Mouse (Mus musculus) spleen, adult 2 months (tissue): ENCODE measurements around the gene Bzw2. TPM values are rescaled to one million over a fixed set of nuclear protein-coding genes. Genes with fewer than 3 reads are reported as not detected.

Experiments used
- DNase-seq, 2 experiments: peaks; one replicate each; pipeline versions ENCODE4 v3.0.0 to v3.0.0-alpha.2; 2012 to 2021; ENCODE audit warnings: low spot score in 2 of 2, low read depth in 1 of 2
- H3K27ac ChIP-seq: fragments of 200-500 bp; 2 replicates; pipeline ENCODE4 v1.5.1; 2012; ENCODE audit warnings: low read length, inconsistent platforms; ENCODE audit not compliant: insufficient read depth
- H3K27me3 ChIP-seq: fragments of 200-500 bp; 2 replicates; pipeline ENCODE4 v1.6.1; 2012; ENCODE audit warnings: mild to moderate bottlenecking, moderate library complexity, low read length, inconsistent platforms; ENCODE audit not compliant: control insufficient read depth, insufficient read depth
- H3K36me3 ChIP-seq: fragments of 200-500 bp; 2 replicates; pipeline ENCODE4 v1.6.1; 2012; ENCODE audit warnings: mild to moderate bottlenecking, low read length, inconsistent platforms; ENCODE audit not compliant: control insufficient read depth, insufficient read depth
- H3K4me1 ChIP-seq: fragments of 200-500 bp; 2 replicates; pipeline ENCODE4 v1.6.1; 2011; ENCODE audit warnings: inconsistent platforms; ENCODE audit not compliant: control insufficient read depth, insufficient read depth, insufficient read length
- H3K4me3 ChIP-seq: fragments of 200-500 bp; 2 replicates; pipeline ENCODE4 v1.5.1; 2011; ENCODE audit warnings: mild to moderate bottlenecking, inconsistent platforms; ENCODE audit not compliant: insufficient read depth, insufficient read length; ENCODE audit errors: extremely low read depth
- CTCF ChIP-seq: fragments of 200-500 bp; IDR thresholded peaks from 2 replicates; pipeline ENCODE4 v1.5.1; 2011; ENCODE audit warnings: mild to moderate bottlenecking, inconsistent platforms; ENCODE audit not compliant: insufficient read depth, insufficient read length, insufficient replicate concordance; ENCODE audit errors: extremely low read depth
- POLR2A ChIP-seq: fragments of 200-500 bp; IDR thresholded peaks from 2 replicates; pipeline ENCODE4 v1.6.1; 2011; ENCODE audit warnings: low read depth, low read length, inconsistent platforms
- WGBS: fragments of 180-500 bp; shearing (Covaris S2); methylation state at CpG from one replicate; pipeline ENCODE4 v1.1.7; 2018; 5-methylcytosine and 5-hydroxymethylcytosine counted together
- polyA plus RNA-seq: library from polyadenylated mRNA; depleted of rRNA; stranded (reverse); fragments of >200 nt; gene quantifications from 2 replicates; pipeline ENCODE4 v1.2.3, GENCODE M21; 2012

Gene Bzw2
- polyA plus RNA-seq, 1 experiment = 12.1 TPM

GRCm38 (mm10) chr12:36085380-36085779 lies 72.5 kb downstream of the Bzw2 start:
- no peak overlapping the region for H3K4me3 ChIP-seq
- TF ChIP-seq CTCF = no peak
- TF ChIP-seq POLR2A = no peak
- WGBS = 97% methylated on average over 2 of the region's 2 CpGs
- DNase-seq = no peak
- H3K27me3 ChIP-seq = no peaks in the 10 kb centered on the region
- H3K36me3 ChIP-seq = no peaks in the 10 kb centered on the region
- H3K4me1 ChIP-seq = no peaks in the 10 kb centered on the region
- H3K27ac ChIP-seq = no peak overlapping the region

- no peak for TF ChIP-seq CTCF
- no peak for TF ChIP-seq POLR2A
- Histone ChIP-seq H3K27ac (no peak overlapping the region), H3K4me3 (no peak overlapping the region), H3K27me3 (no peaks in the 10 kb centered on the region), H3K36me3 (no peaks in the 10 kb centered on the region), H3K4me1 (peaks cover 7% of the 10 kb centered on the region)
- no peak for DNase-seq
- WGBS = 35% methylated on average over 4 of the region's 4 CpGs
Observed at GRCm38 (mm10) chr12:36078101-36078899, 79.6 kb downstream of the Bzw2 start.

GRCm38 (mm10) chr12:36072860-36073259 lies 85.0 kb downstream of the Bzw2 start:
- WGBS = 54% methylated on average over 5 of the region's 5 CpGs
- Histone ChIP-seq H3K27ac (no peak overlapping the region), H3K4me1 (no peaks in the 10 kb centered on the region; the same call in 1 of the 2 replicates), H3K27me3 (no peaks in the 10 kb centered on the region), H3K4me3 (no peak overlapping the region), H3K36me3 (no peaks in the 10 kb centered on the region)
- TF ChIP-seq POLR2A = no peak
- no peak for TF ChIP-seq CTCF
- DNase-seq = no peak

GRCm38 (mm10) chr12:36070231-36070630 lies 87.6 kb downstream of the Bzw2 start:
- TF ChIP-seq CTCF (no peak), POLR2A (no peak)
- Histone ChIP-seq H3K4me1 (no peaks in the 10 kb centered on the region; the same call in 1 of the 2 replicates), H3K27ac (no peak overlapping the region), H3K36me3 (no peaks in the 10 kb centered on the region), H3K27me3 (no peaks in the 10 kb centered on the region), H3K4me3 (no peak overlapping the region)
- DNase-seq = no peak
- 85% methylated on average over 4 of the region's 4 CpGs for WGBS

GRCm38 (mm10) chr12:36067538-36067937 lies 90.3 kb downstream of the Bzw2 start:
- no peak for DNase-seq
- 88% methylated on average over 2 of the region's 2 CpGs for WGBS
- H3K27ac ChIP-seq = no peak overlapping the region
- no peaks in the 10 kb centered on the region for H3K27me3 ChIP-seq
- H3K36me3 ChIP-seq = no peaks in the 10 kb centered on the region
- H3K4me3 ChIP-seq = no peak overlapping the region
- H3K4me1 ChIP-seq = no peaks in the 10 kb centered on the region
- no peak for TF ChIP-seq POLR2A
- no peak for TF ChIP-seq CTCF

- Histone ChIP-seq H3K4me3 (no peak overlapping the region), H3K27ac (no peak overlapping the region), H3K4me1 (no peaks in the 10 kb centered on the region), H3K36me3 (no peaks in the 10 kb centered on the region), H3K27me3 (no peaks in the 10 kb centered on the region)
- WGBS = 82% methylated on average over 1 of the region's 1 CpGs
- TF ChIP-seq POLR2A = no peak
- no peak for DNase-seq
Observed at GRCm38 (mm10) chr12:36065911-36066310, 92.0 kb downstream of the Bzw2 start.

GRCm38 (mm10) chr12:36057699-36058098 lies 100.2 kb downstream of the Bzw2 start:
- no peak overlapping the region for H3K27ac ChIP-seq
- no peak for DNase-seq
- TF ChIP-seq POLR2A = no peak
- TF ChIP-seq CTCF = no peak

GRCm38 (mm10) chr12:36050276-36050675 lies 107.6 kb downstream of the Bzw2 start:
- H3K27ac ChIP-seq = no peak overlapping the region
- TF ChIP-seq POLR2A (no peak), CTCF (no peak)
- no peak for DNase-seq
- H3K36me3 ChIP-seq = no peaks in the 10 kb centered on the region
- H3K4me3 ChIP-seq = no peak overlapping the region
- no peaks in the 10 kb centered on the region for H3K27me3 ChIP-seq
- H3K4me1 ChIP-seq = no peaks in the 10 kb centered on the region
- 91% methylated on average over 1 of the region's 1 CpGs for WGBS

More at GRCm38 (mm10) chr12:36057699-36058098, 100.2 kb downstream of the Bzw2 start:
- Histone ChIP-seq H3K4me3 (no peak overlapping the region), H3K36me3 (no peaks in the 10 kb centered on the region), H3K27me3 (no peaks in the 10 kb centered on the region), H3K4me1 (no peaks in the 10 kb centered on the region)
- WGBS = 52% methylated on average over 2 of the region's 2 CpGs
